Mouse (Mus musculus) neural tube, embryonic 10.5 days (tissue): Measurements from ENCODE around the gene Stk39.
A peak's percentile ranks its signal among the peaks of the same experiment; 100 is the strongest.

Source experiments
- DNase-seq: peaks from one replicate; pipeline ENCODE4 v3.0.0-alpha.2; 2017; ENCODE audit warnings: low spot score; ENCODE audit errors: extremely low spot score

Stk39 gene

DNA sequence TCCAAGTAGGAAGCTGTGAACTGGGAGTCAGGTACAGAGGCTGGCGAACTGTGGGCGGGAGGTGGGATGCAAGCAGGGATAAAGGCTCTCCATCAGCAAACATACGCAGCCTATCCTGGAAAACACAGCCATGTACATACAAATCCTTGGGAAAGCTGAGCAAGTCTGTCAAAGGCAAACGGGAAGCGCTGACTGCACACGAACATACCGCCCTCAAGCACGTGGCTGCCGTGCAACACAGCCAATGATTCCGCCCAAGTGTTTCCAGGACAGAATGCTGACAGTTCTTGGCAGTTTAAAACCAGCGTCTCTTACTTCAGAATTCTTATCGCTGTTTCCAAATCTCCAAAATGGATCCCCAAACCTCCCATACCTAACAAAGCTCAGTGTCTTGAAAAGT is 123.1 kb downstream of the Stk39 start:
- no peak for DNase-seq

DNA sequence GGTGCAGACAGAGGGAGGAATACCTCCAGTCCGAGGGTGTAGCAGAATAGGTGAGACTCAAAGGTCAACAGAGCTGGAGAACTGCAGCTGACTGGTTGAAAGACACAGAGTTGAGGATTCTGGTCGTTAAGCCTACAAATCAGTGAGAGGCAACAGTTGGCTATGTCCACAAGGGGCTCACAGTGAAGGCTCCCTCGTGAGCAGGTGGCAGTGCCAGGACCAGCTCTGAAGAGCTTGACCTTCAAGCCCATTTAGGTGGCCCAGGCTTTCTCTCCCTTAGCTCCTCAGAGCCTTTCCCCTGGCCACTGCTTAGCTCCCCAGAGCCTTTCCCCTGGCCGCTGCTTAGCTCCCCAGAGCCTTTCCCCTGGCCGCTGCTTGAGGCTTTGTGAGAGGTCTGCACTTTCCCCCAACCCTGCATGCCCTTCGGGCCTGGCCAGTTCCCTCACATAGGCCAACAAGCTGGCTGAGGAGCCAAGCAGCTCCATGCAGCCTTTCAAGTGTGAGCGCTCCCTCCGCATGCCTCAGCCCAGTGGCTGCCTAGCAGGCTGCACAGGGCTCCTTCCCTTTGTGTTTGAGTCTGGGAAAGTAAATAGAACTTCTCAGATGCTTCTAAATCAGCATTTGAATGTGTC is 125.3 kb downstream of the Stk39 start:
- DNase-seq, result no peak

DNA sequence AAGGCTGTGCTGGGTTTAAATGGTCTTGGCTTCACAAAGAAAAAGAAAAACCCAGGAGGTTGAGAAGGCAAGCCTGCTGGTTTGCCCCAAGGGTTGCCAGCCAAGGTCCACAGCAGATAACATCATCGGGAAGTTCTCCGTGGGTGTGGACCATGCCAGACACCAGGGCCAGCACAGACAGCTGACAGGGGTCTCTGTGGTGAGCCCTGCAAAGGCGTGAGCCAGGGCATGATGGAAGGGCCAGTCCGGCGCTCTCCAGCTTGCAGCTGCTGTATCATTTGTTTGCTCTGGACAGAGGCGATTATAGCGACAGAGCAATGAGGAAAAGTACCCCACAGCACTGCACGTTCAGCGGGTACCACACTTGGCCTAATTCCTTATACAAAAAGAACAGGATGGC is 126.8 kb downstream of the Stk39 start:
- no peak for DNase-seq

DNA sequence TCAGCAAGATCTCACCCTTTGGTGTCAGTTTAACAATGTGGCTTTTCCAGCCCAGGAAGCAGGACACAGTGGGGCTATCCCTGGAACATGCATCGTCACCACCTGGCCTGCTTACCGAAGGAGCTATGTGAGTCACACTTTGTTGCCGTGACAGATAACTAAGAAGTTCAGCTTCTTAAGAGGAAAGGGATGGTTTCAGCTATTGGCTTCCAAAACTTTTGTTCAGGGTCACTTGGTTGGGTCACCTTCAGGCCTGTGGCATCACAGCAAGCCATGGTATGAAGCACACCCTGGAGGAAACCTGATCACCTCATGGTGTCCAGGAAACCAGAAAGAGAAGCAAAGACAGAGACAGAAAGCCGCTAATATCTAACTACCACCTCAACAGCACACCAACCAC is 128.3 kb downstream of the Stk39 start:
- DNase-seq, result no peak

DNA sequence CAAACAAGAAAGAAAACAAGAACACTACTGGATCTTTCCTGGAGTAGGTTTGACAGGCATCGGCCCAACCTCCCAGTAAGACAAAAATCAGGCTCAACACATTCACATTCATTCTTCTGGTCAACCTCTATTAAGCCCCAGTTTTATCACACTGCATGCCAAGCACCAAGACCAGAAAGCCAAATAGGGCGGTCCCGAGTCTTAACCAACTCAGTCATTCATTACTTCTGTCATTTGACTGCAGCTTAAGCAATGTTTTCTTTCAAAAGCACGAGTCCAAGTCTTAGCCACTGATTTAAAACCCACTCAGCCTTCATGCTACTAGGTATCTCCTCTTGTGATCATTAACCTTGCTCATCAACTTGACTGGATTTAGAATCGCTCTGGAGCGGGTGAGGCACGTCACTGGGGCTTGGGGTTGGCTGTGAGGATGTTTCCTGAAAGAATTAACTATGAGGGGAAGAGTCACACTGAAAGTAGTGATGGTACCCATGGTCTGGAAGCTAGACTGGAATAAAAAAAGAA is 129.9 kb downstream of the Stk39 start:
- no peak for DNase-seq

DNA sequence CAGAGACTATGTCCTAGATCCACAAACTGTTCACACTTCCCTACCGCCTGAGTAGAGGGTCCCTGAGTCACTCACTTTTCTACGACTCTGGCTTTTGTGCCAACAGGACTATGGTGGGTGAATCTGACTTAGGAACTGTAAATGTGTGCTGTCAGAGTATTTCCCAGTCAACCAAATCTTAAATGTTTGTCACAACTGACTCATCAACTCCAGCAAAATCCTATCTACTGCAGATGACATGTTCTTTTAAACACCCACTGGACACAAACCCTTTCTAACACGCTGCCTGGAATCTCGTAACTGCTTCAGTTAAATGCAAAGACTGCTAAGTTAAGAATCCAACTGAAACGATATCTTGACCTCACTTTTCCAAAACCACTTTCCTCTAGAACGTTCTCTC is 135.2 kb downstream of the Stk39 start:
- DNase-seq, result no peak

DNA sequence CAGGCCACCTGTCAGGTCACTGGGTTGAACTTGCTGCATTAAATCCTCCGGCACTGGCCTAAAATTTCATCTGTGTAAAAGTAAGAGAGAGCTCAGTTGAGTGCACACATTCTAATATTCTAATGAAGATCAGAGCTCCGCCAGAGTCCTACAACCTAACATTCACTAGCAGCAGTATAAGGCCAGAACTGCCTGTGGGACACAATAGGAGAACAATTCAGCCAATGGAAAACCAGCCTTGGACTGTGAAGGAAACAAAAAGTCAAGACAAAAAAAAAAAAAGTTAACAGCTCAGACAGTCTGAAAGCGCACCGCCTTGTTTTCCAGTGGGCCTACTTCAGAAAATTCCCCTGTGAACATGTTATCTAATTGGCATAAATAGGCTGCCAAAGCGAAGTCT is 137.1 kb downstream of the Stk39 start:
- no peak for DNase-seq

DNA sequence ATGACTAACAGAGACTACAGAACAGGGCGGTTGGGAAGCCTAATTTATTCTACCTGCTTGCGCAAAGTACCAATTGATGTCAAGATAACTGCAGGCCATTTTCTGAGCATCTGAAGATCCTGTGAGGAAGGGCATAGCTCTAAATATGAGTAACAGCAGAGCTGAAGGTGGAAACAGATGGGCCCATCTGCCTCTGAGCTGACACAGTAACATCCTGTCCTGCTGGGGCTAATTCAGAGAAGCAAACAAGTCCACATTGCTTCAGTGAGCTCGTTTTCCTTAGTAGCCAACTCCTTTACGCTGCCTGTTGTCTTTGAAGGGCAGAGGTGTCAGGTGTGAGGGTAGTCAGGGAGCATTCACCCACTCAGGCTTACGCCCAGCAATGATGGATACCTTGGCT is 146.8 kb downstream of the Stk39 start:
- DNase-seq, result no peak

DNA sequence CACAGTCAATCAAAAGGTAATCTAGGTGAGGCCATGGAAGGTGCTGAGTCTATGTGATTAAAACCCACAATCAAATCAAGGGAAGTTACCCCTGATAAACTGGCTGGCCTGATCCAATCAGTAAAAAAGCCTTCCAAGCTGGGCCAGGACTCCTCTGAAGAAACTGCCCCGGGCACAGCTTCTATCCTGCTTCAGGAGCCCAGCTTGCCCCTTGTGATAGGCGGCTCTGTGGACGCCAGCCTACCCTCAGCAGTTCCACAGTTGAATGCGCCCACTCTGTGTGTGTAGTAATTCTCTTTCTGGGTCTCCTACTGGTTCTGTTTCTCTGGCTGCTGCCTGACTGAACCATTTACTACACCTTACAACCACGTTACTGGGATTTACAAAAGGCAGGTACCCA is 150.8 kb downstream of the Stk39 start:
- DNase-seq, result no peak

DNA sequence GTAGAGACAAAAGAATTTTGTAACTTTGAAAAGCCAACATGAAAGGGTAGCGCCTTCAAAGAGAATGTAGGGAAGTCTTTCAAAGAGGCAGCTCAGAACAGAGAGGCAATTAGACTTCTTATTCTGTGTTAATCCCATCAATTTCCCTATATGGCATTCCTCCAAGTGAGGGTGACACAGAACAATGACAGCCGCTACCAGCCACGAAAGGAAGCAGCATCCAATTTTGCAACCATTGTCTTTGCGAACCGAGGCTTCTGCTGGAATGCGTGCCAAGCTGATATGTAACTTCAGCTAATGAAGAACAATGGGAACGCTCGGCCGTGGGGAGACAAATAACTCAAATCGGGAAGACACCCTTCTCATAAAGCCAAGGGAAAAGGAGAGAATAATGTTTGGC is 151.4 kb downstream of the Stk39 start:
- DNase-seq, result no peak

DNA sequence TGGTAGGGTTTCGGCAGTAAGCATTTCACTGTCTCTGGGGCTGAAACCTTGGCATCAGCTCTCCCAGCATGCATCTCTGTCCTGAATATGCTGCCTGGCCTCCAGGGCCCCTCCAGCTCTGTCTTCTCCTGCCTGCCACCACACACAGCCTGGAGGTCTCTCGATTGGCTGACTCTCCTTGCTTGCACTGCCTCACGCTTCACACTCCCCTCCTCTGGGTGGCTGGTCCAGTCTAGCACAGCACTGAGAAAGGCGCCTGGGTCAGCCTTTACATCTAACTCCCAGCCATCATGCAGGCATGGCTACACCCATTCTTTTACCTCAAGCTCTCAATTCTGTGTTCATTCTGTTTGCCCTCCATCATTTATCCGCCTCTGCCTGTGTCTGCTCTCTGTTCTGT is 153.6 kb downstream of the Stk39 start:
- peak; percentile 27 for DNase-seq

DNA sequence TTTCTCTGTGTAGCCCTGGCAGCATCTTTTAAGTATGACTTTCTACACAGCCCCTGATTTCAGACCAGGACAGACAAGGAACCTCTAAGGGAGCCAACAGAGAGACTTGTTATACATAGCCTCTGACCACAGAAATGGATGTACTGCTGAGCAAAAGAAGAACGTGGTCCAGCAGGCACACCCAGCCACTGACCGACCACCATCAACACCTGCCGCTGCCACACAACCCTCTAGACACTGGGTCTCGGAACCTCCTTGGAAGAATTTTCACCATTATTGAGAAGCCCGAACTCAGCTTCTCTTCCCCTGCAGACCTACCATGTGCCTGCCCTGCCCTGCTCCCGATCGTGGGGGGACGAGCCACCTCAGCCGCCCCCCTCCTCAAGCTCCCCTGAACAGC is 154.2 kb downstream of the Stk39 start:
- DNase-seq, result no peak

DNA sequence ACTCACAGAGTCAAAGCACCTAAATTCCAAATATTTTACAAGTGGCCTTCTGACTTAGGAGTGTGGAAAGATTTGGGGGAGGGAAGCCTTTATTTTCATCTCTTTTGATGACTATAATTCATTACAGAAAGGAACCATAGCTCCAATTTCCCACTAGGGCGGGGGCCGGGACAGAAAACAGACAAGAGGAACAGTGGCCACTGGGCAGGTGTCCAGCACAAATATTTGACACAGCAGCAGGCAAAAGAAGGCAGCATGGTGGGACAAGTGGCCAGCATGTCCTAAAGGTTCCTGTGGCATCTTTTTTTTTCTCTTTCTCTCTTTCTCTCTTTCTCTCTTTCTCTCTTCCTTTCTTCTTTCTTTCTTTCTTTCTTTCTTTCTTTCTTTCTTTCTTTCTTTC is 154.6 kb downstream of the Stk39 start:
- DNase-seq, result no peak

DNA sequence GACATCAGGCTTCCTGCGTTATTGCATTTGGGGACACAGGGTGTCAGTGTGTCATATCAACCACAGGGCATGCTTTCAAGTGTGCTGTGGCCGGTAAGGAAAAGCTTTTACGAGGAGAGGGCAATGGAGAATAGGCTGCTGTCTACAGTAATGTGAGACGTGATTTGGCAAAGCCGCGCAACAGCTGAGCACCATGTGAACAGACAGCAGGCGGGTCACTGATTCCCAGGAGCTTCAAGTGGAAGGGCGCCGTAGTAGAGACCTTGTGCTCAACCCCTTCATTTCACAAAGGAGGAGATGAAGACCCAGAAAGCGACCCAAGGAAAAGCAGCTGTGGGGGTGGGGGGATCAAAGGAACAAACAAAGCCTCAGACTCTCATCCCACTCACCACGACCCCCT is 156.8 kb downstream of the Stk39 start:
- DNase-seq, result no peak

DNA sequence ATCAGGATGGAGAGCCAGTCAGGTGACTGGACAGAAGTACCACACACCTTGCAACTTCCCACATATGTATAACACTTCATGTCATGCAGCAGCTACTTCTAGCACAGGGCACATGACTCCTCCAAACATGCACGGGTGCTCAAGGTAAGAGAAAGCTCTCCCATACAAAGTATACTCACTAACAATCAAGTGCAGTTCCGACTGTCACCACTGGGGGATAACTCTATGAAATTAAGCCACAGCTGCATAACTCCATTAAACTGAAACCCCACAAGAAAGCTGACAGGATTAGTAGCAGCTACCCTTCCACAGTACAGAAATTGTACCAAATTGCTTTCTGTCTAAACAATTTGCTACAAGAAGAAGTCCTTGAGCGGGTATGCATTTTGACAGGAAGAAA is 161.9 kb downstream of the Stk39 start:
- DNase-seq, result no peak

DNA sequence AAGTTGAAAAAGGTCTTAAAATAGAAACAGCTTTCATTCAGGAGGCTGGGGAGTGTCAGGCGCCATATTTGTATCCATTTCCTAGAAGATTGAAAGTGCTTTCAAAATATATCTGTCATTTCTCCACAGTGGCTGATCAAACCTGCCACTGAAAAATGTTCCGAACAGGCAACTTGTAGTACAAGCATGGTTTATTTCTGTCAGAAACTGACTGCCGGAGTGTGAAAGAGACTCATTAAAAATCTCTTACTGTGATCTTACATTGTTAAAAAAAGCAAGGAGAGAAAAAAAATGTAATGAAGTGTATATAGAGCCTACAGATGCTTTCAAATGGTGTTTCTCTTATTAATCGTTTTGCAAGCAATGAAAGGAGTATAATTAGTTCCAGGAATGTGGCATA is 165.5 kb downstream of the Stk39 start:
- no peak for DNase-seq

DNA sequence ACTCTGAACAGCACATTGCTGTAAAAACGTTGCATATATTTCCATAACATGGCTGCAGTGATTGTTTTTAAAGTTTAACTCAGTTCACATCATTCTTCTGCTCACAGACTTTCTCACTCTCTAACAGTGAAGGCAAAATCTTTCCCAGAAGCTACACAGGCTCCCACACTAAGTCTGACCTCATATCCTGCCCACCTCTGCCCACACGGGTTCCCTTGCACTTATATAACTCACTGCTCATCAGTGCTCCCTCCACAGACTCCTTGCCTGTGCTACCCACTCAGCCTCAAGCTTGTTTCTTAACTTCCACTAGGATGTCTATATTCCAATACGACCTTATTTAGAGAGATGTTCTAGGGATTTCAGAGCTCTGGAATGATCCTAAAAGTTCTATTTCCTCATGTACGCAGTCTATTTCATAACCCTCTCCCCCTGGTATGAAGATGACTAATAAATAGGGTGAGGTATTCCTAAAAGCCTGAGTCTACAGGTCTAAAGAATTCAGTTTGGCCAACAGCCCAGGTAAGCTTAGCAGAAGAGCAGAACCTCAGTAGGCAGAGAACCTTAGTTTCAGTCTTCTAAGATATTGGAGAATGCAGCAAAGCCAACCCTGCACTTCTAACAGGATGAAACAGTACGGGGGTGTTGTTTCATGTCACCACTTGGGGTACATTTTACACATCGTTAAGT is 167.2 kb downstream of the Stk39 start:
- no peak for DNase-seq

DNA sequence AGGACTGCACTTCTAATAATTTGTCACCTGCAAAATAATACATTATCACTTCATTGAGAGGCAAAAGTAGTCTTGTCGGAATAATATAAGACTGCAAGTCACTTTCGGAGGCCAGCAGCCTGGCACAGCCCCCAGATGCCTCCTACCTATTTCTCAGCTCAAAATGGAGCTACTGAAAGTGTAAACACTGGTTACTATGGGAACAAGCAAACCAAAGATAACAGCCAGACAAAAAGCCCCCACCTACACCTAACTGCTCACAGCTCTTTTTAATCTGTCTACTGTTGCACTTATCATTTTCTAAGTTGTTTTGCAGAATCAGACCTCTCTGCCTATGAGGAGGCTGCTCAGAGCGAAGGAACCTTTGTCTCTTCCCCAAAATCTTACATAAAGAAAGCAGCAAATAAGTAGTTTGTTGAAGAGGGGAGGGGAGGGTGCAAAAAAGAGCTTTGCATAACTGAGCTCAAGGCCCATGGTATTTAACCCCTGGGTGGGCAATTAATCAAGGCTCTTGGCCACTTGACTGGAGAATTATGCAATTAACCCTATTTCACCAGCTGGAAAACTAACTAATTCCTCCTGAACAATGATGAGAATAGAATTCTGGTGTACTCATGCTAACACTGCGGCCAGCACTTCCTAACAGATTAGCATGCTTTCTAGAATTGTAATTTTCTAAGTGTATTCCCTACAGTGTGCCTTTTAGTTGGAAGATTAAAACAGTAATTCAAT is 170.1 kb downstream of the Stk39 start:
- DNase-seq, result no peak

DNA sequence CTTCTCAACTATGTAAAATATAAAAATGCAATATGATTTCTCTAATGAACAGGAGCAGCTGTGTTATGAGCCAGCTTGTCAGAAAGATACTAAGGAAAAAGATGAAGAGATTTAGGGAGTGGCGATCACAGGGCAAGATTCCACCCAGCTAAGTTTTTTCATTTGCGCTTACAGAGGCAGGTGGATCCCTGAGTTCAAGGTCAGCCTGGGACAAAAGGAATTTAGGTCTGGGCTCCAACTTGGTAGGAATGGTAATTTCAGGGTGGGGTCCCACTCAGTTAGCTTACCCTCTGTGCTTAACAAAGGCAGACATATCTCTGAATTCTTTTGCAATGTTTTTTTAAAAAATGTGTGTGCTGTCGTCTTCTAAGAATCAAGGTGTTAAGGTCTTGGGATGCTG is 173.7 kb downstream of the Stk39 start:
- no peak for DNase-seq

DNA sequence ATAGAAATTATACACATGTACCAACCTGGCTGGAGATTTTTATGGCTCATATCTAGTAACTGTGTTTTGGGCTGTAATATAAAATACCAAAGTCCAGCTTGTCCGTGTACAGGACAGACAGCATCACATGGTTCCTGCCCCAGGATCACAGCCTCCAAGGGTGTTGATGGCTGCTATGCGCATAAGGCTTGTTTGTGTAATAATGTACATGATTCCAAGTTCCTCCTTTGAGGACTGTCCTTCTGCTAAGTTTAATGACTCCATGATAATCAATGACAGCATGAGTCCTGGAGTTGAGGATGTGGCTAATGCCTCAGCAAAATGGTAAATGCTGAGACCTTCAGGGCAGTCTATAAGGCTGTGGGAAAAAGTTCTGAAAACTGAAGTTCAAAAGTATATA is 174.1 kb downstream of the Stk39 start:
- no peak for DNase-seq

DNA sequence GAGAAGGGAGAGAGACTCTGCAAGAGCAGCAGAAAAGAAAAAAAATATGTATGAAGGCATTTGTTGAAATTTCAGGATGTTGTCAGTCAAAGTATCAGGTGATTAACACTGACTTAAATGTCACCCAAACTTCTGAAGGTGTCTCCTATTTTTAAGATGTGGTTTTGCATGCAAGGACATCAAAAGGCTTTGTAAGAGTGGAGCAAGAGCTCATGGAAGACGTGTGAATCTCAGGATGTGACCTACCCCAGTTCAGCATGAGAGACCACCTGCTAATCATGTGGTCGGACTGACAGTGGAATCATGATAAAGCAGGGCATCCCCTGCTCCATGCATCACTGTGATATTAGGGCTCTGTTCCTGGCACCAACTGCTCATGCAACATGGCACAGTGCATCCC is 175.3 kb downstream of the Stk39 start:
- DNase-seq, result no peak

DNA sequence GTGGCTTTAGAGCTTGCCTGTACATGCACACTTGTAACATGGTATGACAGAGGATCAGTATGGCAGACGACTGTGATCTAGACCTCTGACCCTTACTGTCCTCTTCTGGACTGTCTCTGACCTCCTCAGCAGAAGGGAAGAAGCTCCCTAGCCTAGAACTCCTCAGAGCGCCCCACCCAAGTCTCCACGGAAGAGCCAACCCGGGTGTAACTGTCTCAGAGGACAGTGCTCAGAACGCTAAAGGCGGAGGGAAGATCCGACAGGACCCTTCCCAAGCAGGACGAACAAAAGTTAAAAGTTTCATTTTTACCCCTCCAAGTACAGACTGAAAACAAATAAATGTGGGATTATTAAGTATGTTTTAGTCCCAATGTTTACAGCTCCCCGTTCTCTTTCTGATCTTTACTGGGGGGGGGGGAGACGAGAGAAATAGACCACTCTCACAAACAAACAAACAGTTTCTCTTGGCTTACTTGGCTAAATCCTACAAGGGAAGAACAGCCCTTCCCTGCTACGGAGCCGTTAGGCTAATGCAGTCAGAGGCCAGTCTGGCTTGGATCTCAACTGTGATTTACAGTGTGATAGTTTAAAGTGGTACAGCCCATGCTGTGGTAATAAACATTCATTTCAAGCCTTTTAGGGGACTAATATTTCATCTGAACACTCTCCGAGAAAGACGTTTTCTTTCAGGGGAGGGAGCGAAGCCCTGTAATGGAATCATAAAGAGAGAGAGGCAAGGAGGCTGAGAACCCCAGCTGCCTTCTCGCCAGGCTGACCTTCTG is 179.3 kb downstream of the Stk39 start:
- DNase-seq, result no peak
